Mouse (Mus musculus) natural killer cell, adult 2 months (primary cell): ENCODE data around the gene Cep78.
A peak's percentile ranks its signal among the peaks of the same experiment; 100 is the strongest.

Experiments used
- DNase-seq, 2 experiments: peaks; one replicate each; pipeline ENCODE4 v3.0.0; 2022; ENCODE audit warnings: low spot score in 2 of 2

Gene Cep78

GRCm38 (mm10) chr19:15984449-15985171, at the start of gene Cep78:
TSS of gene Cep78 (minus strand) at chr19:15984989.
- DNase-seq, result peak; percentile 85 to 90

- DNase-seq, result no peak
These were observed 46.5 kb upstream of the Cep78 start for GRCm38 (mm10) chr19:16031276-16031675.

- DNase-seq, result peak; percentile 37 to 38
These were observed 44.5 kb upstream of the Cep78 start for GRCm38 (mm10) chr19:16029253-16029771.

GRCm38 (mm10) chr19:16028746-16029252, 44.0 kb upstream of the Cep78 start:
- DNase-seq, result no peak

- no peak for DNase-seq
These were observed 43.3 kb upstream of the Cep78 start for GRCm38 (mm10) chr19:16027876-16028670.

GRCm38 (mm10) chr19:16026276-16026675, 41.5 kb upstream of the Cep78 start:
- DNase-seq, result no peak

- DNase-seq, result no peak
These were observed 37.4 kb upstream of the Cep78 start for GRCm38 (mm10) chr19:16022178-16022577.

- no peak for DNase-seq
These were observed 31.4 kb upstream of the Cep78 start for GRCm38 (mm10) chr19:16016171-16016570.

GRCm38 (mm10) chr19:16015191-16015968, 30.6 kb upstream of the Cep78 start:
- peak in 1 of 2 experiments; percentile 43 for DNase-seq

GRCm38 (mm10) chr19:16009746-16010337, 25.1 kb upstream of the Cep78 start:
- DNase-seq, result no peak

GRCm38 (mm10) chr19:16009111-16009510, 24.3 kb upstream of the Cep78 start:
- DNase-seq, result no peak

GRCm38 (mm10) chr19:16007131-16007530, 22.3 kb upstream of the Cep78 start:
- DNase-seq, result no peak

GRCm38 (mm10) chr19:15998157-15998556, 13.4 kb upstream of the Cep78 start:
- peak; percentile 33 to 50 for DNase-seq

GRCm38 (mm10) chr19:15996901-15997564, 12.2 kb upstream of the Cep78 start:
- no peak for DNase-seq

- no peak for DNase-seq
These were observed 5.3 kb upstream of the Cep78 start for GRCm38 (mm10) chr19:15990102-15990501.

- no peak for DNase-seq
These were observed 454 bp upstream of the Cep78 start for GRCm38 (mm10) chr19:15985172-15985713.

- no peak for DNase-seq
These were observed 947 bp downstream of the Cep78 start for GRCm38 (mm10) chr19:15983739-15984344.

GRCm38 (mm10) chr19:15982926-15983738, 1.7 kb downstream of the Cep78 start:
- DNase-seq, result no peak

- DNase-seq, result peak; percentile 48 to 66
These were observed 2.9 kb downstream of the Cep78 start for GRCm38 (mm10) chr19:15981861-15982260.
